Comparison of ENCODE assay signal across 8 mouse cellular contexts in the genomic region with DNA sequence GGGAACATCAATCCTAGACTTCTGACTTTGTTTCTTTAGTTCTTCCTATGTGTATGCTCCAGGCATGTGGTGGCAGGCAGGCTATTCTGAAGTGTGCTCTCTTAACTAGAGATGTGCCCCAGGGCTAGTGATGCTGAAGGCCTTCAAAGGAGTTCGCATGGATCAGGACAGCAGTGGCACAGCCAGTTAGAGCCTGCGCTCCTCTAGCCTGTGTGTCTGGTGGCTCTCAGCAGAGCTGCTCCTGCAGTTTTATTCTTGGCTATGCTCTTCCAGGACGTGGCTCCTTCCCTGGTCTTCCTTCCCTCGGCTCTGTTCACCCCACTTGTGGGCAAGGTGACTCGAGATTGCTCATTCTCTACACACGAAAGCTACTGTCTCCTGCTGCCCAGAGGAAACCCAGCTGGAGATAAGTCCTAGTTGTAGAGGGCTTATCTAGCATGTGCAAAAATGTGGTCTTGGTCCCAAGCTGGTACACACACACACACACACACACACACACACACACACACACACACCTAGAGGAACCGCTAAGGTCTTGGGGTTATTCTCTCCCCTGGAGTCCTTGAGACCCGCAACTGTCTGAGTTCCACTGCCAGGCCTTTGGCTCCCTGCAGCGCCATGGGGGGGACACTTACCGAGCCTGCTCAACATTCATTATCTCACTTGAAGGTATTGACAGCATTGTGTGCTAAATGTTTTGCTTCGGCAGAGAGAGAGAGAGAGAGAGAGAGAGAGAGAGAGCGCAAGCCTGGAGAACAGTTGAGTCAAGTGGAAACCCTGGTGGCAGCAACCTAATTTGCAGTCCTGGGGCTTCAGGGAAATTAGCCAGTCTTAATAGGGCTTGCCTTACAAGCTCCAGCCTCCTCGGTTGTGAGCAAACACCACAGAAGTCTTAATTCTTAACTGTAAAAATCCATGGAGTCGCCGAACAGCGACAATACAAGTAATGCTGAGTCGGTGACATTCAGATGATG.
DNase-seq lines count a peak whose midpoint lies in the region; ATAC-seq and TF ChIP-seq lines count a peak whose summit lies in the region.

No protein-coding gene starts in this region.

- TF ChIP-seq CTCF in layer of hippocampus, adult 2 months (conservative IDR thresholded peaks at IDR 0.05): peak; percentile 44

- 42% methylated on average over 16 of the region's 17 CpGs for WGBS in embryonic facial prominence, embryonic 14.5 days
- WGBS in limb, embryonic 11.5 days: 47% methylated on average over 17 of the region's 17 CpGs
- 48% methylated on average over 17 of the region's 17 CpGs for WGBS in neural tube, embryonic 15.5 days

- ATAC-seq in embryonic facial prominence, embryonic 14.5 days (ENCODE audit: low read depth): 0 out of 2 replicates have a peak, but pooled peaks have one; percentile 38
- ATAC-seq in limb, embryonic 11.5 days (ENCODE audit: insufficient number of reproducible peaks, low FRiP score, low TSS enrichment, low read depth): no peak
- peak; percentile 45; the same call in 1 of the 2 replicates for ATAC-seq in neural tube, embryonic 15.5 days (ENCODE audit: low FRiP score)
- no peak for ATAC-seq in inflammation-experienced regulatory T-cells, adult 6 months

- H3K27ac ChIP-seq in layer of hippocampus, adult 2 months: no peak overlapping the region
- no peak overlapping the region for H3K27ac ChIP-seq in embryonic facial prominence, embryonic 14.5 days (replicated peaks; ENCODE audit: low read depth, low read length)
- H3K27ac ChIP-seq in limb, embryonic 11.5 days (replicated peaks; ENCODE audit: low read depth, low read length): no peak overlapping the region
- H3K27ac ChIP-seq in neural tube, embryonic 15.5 days (replicated peaks): no peak overlapping the region

- peaks cover 15% of the 10 kb centered on the region; the same call in 1 of the 2 replicates for H3K27me3 ChIP-seq in embryonic facial prominence, embryonic 14.5 days (replicated peaks; ENCODE audit: control insufficient read depth, insufficient read depth, low read length)
- H3K27me3 ChIP-seq in limb, embryonic 11.5 days (ENCODE audit: control insufficient read depth, insufficient read depth, low read length): no peaks in the 10 kb centered on the region; the same call in 1 of the 2 replicates
- no peaks in the 10 kb centered on the region for H3K27me3 ChIP-seq in neural tube, embryonic 15.5 days (replicated peaks)

- no peak overlapping the region for H3K4me3 ChIP-seq in layer of hippocampus, adult 2 months
- no peak overlapping the region for H3K4me3 ChIP-seq in embryonic facial prominence, embryonic 14.5 days (ENCODE audit: low read depth, low read length)
- H3K4me3 ChIP-seq in limb, embryonic 11.5 days (ENCODE audit: low read depth, low read length): no peak overlapping the region
- H3K4me3 ChIP-seq in neural tube, embryonic 15.5 days (replicated peaks): no peak overlapping the region

- H3K4me1 ChIP-seq in embryonic facial prominence, embryonic 14.5 days (ENCODE audit: control insufficient read depth, insufficient read depth, low read length): peaks cover 10% of the 10 kb centered on the region; the same call in 1 of the 2 replicates
- H3K4me1 ChIP-seq in limb, embryonic 11.5 days (ENCODE audit: control insufficient read depth, insufficient read depth, low read length): no peaks in the 10 kb centered on the region
- H3K4me1 ChIP-seq in neural tube, embryonic 15.5 days: peaks cover 12% of the 10 kb centered on the region

- H3K36me3 ChIP-seq in embryonic facial prominence, embryonic 14.5 days (ENCODE audit: control insufficient read depth, insufficient read depth, low read length): no peaks in the 10 kb centered on the region
- H3K36me3 ChIP-seq in limb, embryonic 11.5 days (ENCODE audit: control insufficient read depth, insufficient read depth, low read length): no peaks in the 10 kb centered on the region
- no peaks in the 10 kb centered on the region for H3K36me3 ChIP-seq in neural tube, embryonic 15.5 days

- no peak overlapping the region for H3K9ac ChIP-seq in embryonic facial prominence, embryonic 14.5 days (ENCODE audit: low read depth, low read length)
- H3K9ac ChIP-seq in limb, embryonic 11.5 days (ENCODE audit: low read length): no peak overlapping the region
- H3K9ac ChIP-seq in neural tube, embryonic 15.5 days (replicated peaks): no peak overlapping the region

- H3K9me3 ChIP-seq in embryonic facial prominence, embryonic 14.5 days (ENCODE audit: control insufficient read depth, low read length): no peaks in the 10 kb centered on the region
- H3K9me3 ChIP-seq in limb, embryonic 11.5 days (ENCODE audit: control insufficient read depth, low read length): no peaks in the 10 kb centered on the region
- no peaks in the 10 kb centered on the region for H3K9me3 ChIP-seq in neural tube, embryonic 15.5 days (replicated peaks)

- H3K4me2 ChIP-seq in embryonic facial prominence, embryonic 14.5 days (ENCODE audit: low read depth, low read length): peak overlapping the region; percentile 30; the same call in 1 of the 2 replicates
- H3K4me2 ChIP-seq in limb, embryonic 11.5 days (ENCODE audit: low read depth, severe bottlenecking): peak overlapping the region; percentile 26; the same call in 1 of the 2 replicates
- peak overlapping the region; percentile 7; the same call in 1 of the 2 replicates for H3K4me2 ChIP-seq in neural tube, embryonic 15.5 days

- DNase-seq in layer of hippocampus, adult 2 months (ENCODE audit: low spot score in 2 of 2): no peak
- no peak for DNase-seq in layer of hippocampus, postnatal 25 days (ENCODE audit: extremely low spot score in 1 of 2, low spot score in 1 of 2)
- DNase-seq in embryonic facial prominence, embryonic 14.5 days (ENCODE audit: low spot score): peak; percentile 24
- no peak for DNase-seq in limb, embryonic 11.5 days (ENCODE audit: low spot score)
- DNase-seq in layer of hippocampus, postnatal 10 days (ENCODE audit: low spot score in 2 of 2): no peak
- DNase-seq in ovary, postnatal 10 days (ENCODE audit: low spot score): no peak

Comparison
In these comparisons a context has a peak if more than half of its experiments do, and no peak if none do; other contexts are left out.
1. ATAC-seq: peak in embryonic facial prominence, embryonic 14.5 days (single experiment) and neural tube, embryonic 15.5 days (single experiment); none in limb, embryonic 11.5 days (single experiment) and inflammation-experienced regulatory T-cells, adult 6 months (single experiment).
2. Peak in every context shown above with its lines, with median percentiles within 50 percentile points of each other: H3K4me2 ChIP-seq.